Mouse (Mus musculus) NIH3T3 (cell line): ENCODE results near the gene Gm20825.
"Not testable (repeated sequence)": the region's sequence is repeated elsewhere in the genome, so short reads cannot be mapped to it uniquely, and the experiment has no call there.

Experiments
- DNase-seq: peaks from one replicate; pipeline ENCODE4 v3.0.0-alpha.2; 2012; ENCODE audit warnings: low read depth

The Gm20825 gene

GRCm38 (mm10) chrY:8071407-8071806, at the start of gene Gm20825:
TSS of gene Gm20825 (minus strand) at chrY:8071507.
- DNase-seq = not testable (repeated sequence)
